9 mouse cellular contexts compared by ENCODE assay signal in the genomic region with DNA sequence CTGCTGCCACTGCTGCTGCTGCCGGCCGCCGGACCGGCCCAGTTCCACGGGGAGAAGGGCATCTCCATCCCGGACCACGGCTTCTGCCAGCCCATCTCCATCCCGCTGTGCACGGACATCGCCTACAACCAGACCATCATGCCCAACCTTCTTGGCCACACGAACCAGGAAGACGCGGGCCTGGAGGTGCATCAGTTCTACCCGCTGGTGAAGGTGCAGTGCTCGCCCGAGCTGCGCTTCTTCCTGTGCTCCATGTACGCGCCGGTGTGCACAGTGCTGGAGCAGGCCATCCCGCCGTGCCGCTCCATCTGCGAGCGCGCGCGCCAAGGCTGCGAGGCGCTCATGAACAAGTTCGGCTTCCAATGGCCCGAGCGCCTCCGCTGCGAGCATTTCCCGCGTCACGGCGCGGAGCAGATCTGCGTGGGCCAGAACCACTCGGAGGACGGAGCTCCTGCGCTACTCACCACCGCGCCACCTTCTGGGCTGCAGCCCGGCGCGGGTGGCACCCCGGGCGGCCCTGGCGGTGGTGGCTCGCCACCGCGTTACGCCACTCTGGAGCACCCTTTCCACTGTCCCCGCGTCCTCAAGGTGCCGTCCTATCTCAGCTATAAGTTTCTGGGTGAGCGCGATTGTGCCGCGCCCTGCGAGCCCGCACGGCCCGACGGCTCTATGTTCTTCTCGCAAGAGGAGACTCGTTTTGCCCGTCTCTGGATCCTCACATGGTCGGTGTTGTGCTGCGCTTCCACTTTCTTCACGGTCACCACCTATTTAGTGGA. TPM values are rescaled to one million over a fixed set of nuclear protein-coding genes. Genes with fewer than 3 reads are reported as not detected.
DNase-seq lines count a peak whose midpoint lies in the region; ATAC-seq and TF ChIP-seq lines count a peak whose summit lies in the region.
"Had no signal": no experiment of that assay in that cellular context is flagged by ENCODE, and none has a peak within 500 bp of the region (broad histone marks: within the 10 kb centered on the region; RNA-seq: fewer than 3 reads in every experiment).

No protein-coding gene starts in this region.

- H3K4me2 ChIP-seq in liver, postnatal 0 days (ENCODE audit: low read depth, low read length) = peak overlapping the region; percentile 67

- no peak overlapping the region; the same call in 1 of the 2 replicates for H3K27ac ChIP-seq in cortical plate, adult 2 months (ENCODE audit: insufficient read depth, low read length)
- peak overlapping the region; percentile 71; the same call in 1 of the 2 replicates for H3K27ac ChIP-seq in heart, adult 2 months
- no peak overlapping the region for H3K27ac ChIP-seq in liver, postnatal 0 days (ENCODE audit: low read depth)
- H3K27ac ChIP-seq in thymus, adult 2 months (ENCODE audit: control insufficient read depth, insufficient read depth, low read length) = no peak overlapping the region

- TF ChIP-seq POLR2A in lung, adult 2 months (IDR thresholded peaks at IDR 0.05; ENCODE audit: borderline replicate concordance, extremely low read depth, low read depth, low read length) = no peak
- no peak for TF ChIP-seq POLR2A in cortical plate, adult 2 months (IDR thresholded peaks at IDR 0.05; ENCODE audit: extremely low read depth, insufficient read depth, low read length)
- TF ChIP-seq POLR2A in heart, adult 2 months (IDR thresholded peaks at IDR 0.05; ENCODE audit: insufficient read depth, low read depth, low read length) = no peak
- no peak for TF ChIP-seq POLR2A in thymus, adult 2 months (IDR thresholded peaks at IDR 0.05; ENCODE audit: control insufficient read depth, extremely low read depth, insufficient read depth, low read length, poor library complexity)

- H3K79me2 ChIP-seq in heart, adult 2 months (replicated peaks; ENCODE audit: control insufficient read depth, insufficient read depth, low read length) = no peaks in the 10 kb centered on the region

- no peaks in the 10 kb centered on the region for H3K36me3 ChIP-seq in heart, adult 2 months (ENCODE audit: control insufficient read depth, insufficient read depth, low read length)
- H3K36me3 ChIP-seq in liver, postnatal 0 days (replicated peaks; ENCODE audit: insufficient read depth, low read length) = no peaks in the 10 kb centered on the region
- no peaks in the 10 kb centered on the region for H3K36me3 ChIP-seq in thymus, adult 2 months (ENCODE audit: control insufficient read depth, insufficient read depth, low read length)

- H3K9me3 ChIP-seq in liver, postnatal 0 days (ENCODE audit: low read length) = no peaks in the 10 kb centered on the region

- intact Hi-C loops in heart, adult 2 months (cut with DNase I) = loop anchor here (1.0 kb wide), 1 partner anchor 49 kb away; a partner anchor contains a TSS

- TF ChIP-seq CTCF in lung, adult 2 months (IDR thresholded peaks at IDR 0.05; ENCODE audit: insufficient read depth, low read length) = no peak
- TF ChIP-seq CTCF in cortical plate, adult 2 months (IDR thresholded peaks at IDR 0.05; ENCODE audit: extremely low read depth, insufficient read depth, low read length) = no peak
- TF ChIP-seq CTCF in heart, adult 2 months (IDR thresholded peaks at IDR 0.05) = peak; percentile 47
- peak; percentile 13; the same call in 1 of the 2 replicates for TF ChIP-seq CTCF in liver, postnatal 0 days (IDR thresholded peaks at IDR 0.05; ENCODE audit: low read depth)
- TF ChIP-seq CTCF in thymus, adult 2 months (IDR thresholded peaks at IDR 0.05; ENCODE audit: borderline replicate concordance, control insufficient read depth, extremely low read depth, insufficient read depth, low read length, poor library complexity) = no peak

- ATAC-seq in liver, postnatal 0 days = no peak

- peak overlapping the region; percentile 40 for H3K4me3 ChIP-seq in lung, adult 2 months (replicated peaks; ENCODE audit: extremely low read depth, low read depth, low read length)
- H3K4me3 ChIP-seq in cortical plate, adult 2 months (ENCODE audit: insufficient read depth, low read length) = peak overlapping the region; percentile 64
- H3K4me3 ChIP-seq in heart, adult 2 months = peak overlapping the region; percentile 71
- H3K4me3 ChIP-seq in liver, postnatal 0 days (ENCODE audit: low read depth, low read length) = peak overlapping the region; percentile 48
- no peak overlapping the region for H3K4me3 ChIP-seq in thymus, adult 2 months (ENCODE audit: control insufficient read depth, insufficient read depth, low read length)

- TF ChIP-seq EP300 in heart, adult 2 months (IDR thresholded peaks at IDR 0.05; ENCODE audit: insufficient read depth, low read depth, low read length) = no peak
- TF ChIP-seq EP300 in liver, postnatal 0 days (IDR thresholded peaks at IDR 0.05; ENCODE audit: low read depth) = no peak

- H3K9ac ChIP-seq in heart, adult 2 months (ENCODE audit: low read depth, low read length) = peak overlapping the region; percentile 72
- H3K9ac ChIP-seq in liver, postnatal 0 days (replicated peaks) = no peak overlapping the region

- 1% methylated on average over 74 of the region's 74 CpGs for WGBS in lung, adult 2 months
- WGBS in heart, adult 2 months = 1% methylated on average over 72 of the region's 74 CpGs
- WGBS in liver, postnatal 0 days (ENCODE audit: insufficient replicate concordance) = 1% methylated on average over 58 of the region's 74 CpGs
- WGBS in thymus, adult 2 months = 2% methylated on average over 74 of the region's 74 CpGs

- peaks cover 8% of the 10 kb centered on the region; the same call in 1 of the 2 replicates for H3K27me3 ChIP-seq in heart, adult 2 months (ENCODE audit: control insufficient read depth, insufficient read depth, low read length)
- peaks cover 80% of the 10 kb centered on the region for H3K27me3 ChIP-seq in liver, postnatal 0 days (ENCODE audit: insufficient read depth, low read length)
- peaks cover 6% of the 10 kb centered on the region for H3K27me3 ChIP-seq in thymus, adult 2 months (ENCODE audit: control insufficient read depth, insufficient read depth, low read length)

- DNase-seq in lung, adult 2 months = peak; percentile 58
- DNase-seq in lung, postnatal 25 days (ENCODE audit: low spot score) = no peak
- peak; percentile 56 to 69 for DNase-seq in heart, adult 2 months
- peak; percentile 55 for DNase-seq in kidney, adult 18-20 months
- peak; percentile 30 for DNase-seq in liver, postnatal 0 days
- DNase-seq in right cerebral cortex, adult 2 months (ENCODE audit: low spot score in 2 of 2) = peak; percentile 48 to 50
- no peak for DNase-seq in thymus, adult 2 months

- 0 out of 2 replicates have a peak, but pooled peaks cover 4% of the 10 kb centered on the region for H3K4me1 ChIP-seq in lung, adult 2 months (ENCODE audit: control insufficient read depth, insufficient read depth, low read length)
- H3K4me1 ChIP-seq in cortical plate, adult 2 months (ENCODE audit: control insufficient read depth, insufficient read depth, low read length) = no peaks in the 10 kb centered on the region
- peaks cover 2% of the 10 kb centered on the region; the same call in 1 of the 2 replicates for H3K4me1 ChIP-seq in heart, adult 2 months (ENCODE audit: control insufficient read depth, insufficient read depth, low read length)
- peaks cover 3% of the 10 kb centered on the region; the same call in 1 of the 2 replicates for H3K4me1 ChIP-seq in liver, postnatal 0 days (ENCODE audit: insufficient read depth)
- no peaks in the 10 kb centered on the region for H3K4me1 ChIP-seq in thymus, adult 2 months (replicated peaks; ENCODE audit: control insufficient read depth, insufficient read depth, low read length)

RNA-seq across cellular contexts. Expression of a gene that starts 0.8 kb away (rescaled TPM):
- 45.5 and 50.9 TPM in 2 replicates for polyA plus RNA-seq in lung, adult 2 months (2012; rRNA removed)
- polyA plus RNA-seq in cortical plate, adult 2 months (2012; rRNA removed) = 11.4 and 11.8 TPM in 2 replicates
- 1 to 10 TPM; 2.6 to 2.8 TPM for total RNA-seq in heart, adult 2 months (2021)
- polyA plus RNA-seq in heart, adult 2 months (2012; rRNA removed) = 7.2 and 10.0 TPM in 2 replicates
- polyA plus RNA-seq in liver, postnatal 0 days (2015; fragmentation: Nextera tagmentation; extraction: Ambion mirVana) = 0.17 and 0.22 TPM in 2 replicates
- 7.2 and 10.2 TPM in 2 replicates for polyA plus RNA-seq in thymus, adult 2 months (2012; rRNA removed)

RNA-seq across cellular contexts. Expression of a gene that starts 25.7 kb away (rescaled TPM):
- polyA plus RNA-seq in lung, adult 2 months (2012; rRNA removed) = 2.4 and 2.5 TPM in 2 replicates
- polyA plus RNA-seq in cortical plate, adult 2 months (2012; rRNA removed) = 8.0 and 8.2 TPM in 2 replicates
- total RNA-seq in heart, adult 2 months (2021) = 1 to 10 TPM; 1.2 to 1.5 TPM
- 4.0 and 4.9 TPM in 2 replicates for polyA plus RNA-seq in heart, adult 2 months (2012; rRNA removed)
- not detected in 2 replicates for polyA plus RNA-seq in liver, postnatal 0 days (2015; fragmentation: Nextera tagmentation; extraction: Ambion mirVana)
- polyA plus RNA-seq in thymus, adult 2 months (2012; rRNA removed) = 0.71 TPM in 1 of 2 replicates, not detected in the other

RNA-seq across cellular contexts. Expression of a gene that starts 48.8 kb away (rescaled TPM):
- polyA plus RNA-seq in lung, adult 2 months (2012; rRNA removed) = 15.0 and 17.3 TPM in 2 replicates
- 62.0 and 62.3 TPM in 2 replicates for polyA plus RNA-seq in cortical plate, adult 2 months (2012; rRNA removed)
- 10 to 100 TPM; 14.8 to 18.0 TPM for total RNA-seq in heart, adult 2 months (2021)
- polyA plus RNA-seq in heart, adult 2 months (2012; rRNA removed) = 11.7 and 16.8 TPM in 2 replicates
- 11.1 and 12.2 TPM in 2 replicates for polyA plus RNA-seq in liver, postnatal 0 days (2015; fragmentation: Nextera tagmentation; extraction: Ambion mirVana)
- 34.5 and 36.3 TPM in 2 replicates for polyA plus RNA-seq in thymus, adult 2 months (2012; rRNA removed)

RNA-seq across cellular contexts. Expression of a gene that starts 58.6 kb away (rescaled TPM):
- polyA plus RNA-seq in lung, adult 2 months (2012; rRNA removed) = not detected in 2 replicates
- polyA plus RNA-seq in cortical plate, adult 2 months (2012; rRNA removed) = not detected in 2 replicates
- total RNA-seq in heart, adult 2 months (2021) = not detected
- 0.09 TPM in 1 of 2 replicates, not detected in the other for polyA plus RNA-seq in heart, adult 2 months (2012; rRNA removed)
- 0.08 TPM in 1 of 2 replicates, not detected in the other for polyA plus RNA-seq in liver, postnatal 0 days (2015; fragmentation: Nextera tagmentation; extraction: Ambion mirVana)
- polyA plus RNA-seq in thymus, adult 2 months (2012; rRNA removed) = not detected in 2 replicates
- total RNA-seq: left cerebral cortex, postnatal 36 days had no signal

Comparison
In these comparisons a context has a peak if more than half of its experiments do, and no peak if none do; other contexts are left out.
1. DNase-seq: peak in lung, adult 2 months (single experiment), heart, adult 2 months (2 of 2), kidney, adult 18-20 months (single experiment), liver, postnatal 0 days (single experiment) and right cerebral cortex, adult 2 months (2 of 2); none in lung, postnatal 25 days (single experiment) and thymus, adult 2 months (single experiment).
2. CTCF ChIP-seq: peak in heart, adult 2 months (single experiment) and liver, postnatal 0 days (single experiment); none in lung, adult 2 months (single experiment), cortical plate, adult 2 months (single experiment) and thymus, adult 2 months (single experiment).